Mouse (Mus musculus) ES-CJ7 (cell line): ENCODE measurements around the gene Olfr945.

Source experiments
- DNase-seq: peaks from one replicate; pipeline ENCODE4 v3.0.0; 2011; ENCODE audit warnings: low read depth, low spot score

The Olfr945 gene

DNA sequence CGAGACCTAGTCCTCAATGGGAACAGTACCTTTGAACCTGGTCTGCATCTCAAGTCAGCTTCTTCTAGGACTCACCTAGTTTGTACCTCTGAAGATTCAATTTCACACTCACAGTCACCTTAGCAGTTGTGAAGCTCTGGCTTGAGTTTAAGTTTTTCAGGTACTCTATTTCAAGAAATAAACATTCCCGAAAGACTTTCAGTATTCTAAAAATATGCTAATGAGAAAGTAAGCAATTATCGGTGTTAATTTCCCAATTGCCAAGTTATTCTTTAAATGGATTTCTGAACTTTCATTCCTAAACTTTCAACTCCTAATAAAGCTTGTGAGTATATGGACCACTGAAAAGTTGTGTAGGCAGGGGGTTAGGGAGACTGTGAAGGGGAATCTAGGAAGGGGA lies at the start of gene Olfr945:
Gene Olfr945 (minus strand): TSS at position 101 of the 400 bp plus-strand sequence.
- no peak for DNase-seq

DNA sequence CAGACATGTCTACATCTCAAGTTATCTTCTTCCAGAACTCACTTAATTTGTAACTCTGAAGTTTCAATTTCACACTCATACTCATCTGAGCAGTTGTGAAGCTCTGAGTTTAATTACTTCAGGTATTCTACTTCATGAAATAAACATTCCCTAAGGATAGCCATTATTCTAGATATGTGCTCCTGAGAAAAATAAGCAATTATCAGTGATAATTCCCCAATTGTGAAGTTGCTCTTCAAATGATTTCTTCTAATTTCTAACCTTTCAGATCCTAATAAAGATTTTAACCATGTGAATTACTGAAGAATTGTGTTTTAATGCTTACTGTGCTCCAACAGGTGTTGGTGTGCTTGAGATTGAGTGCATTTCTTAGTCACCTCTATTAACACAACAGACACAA lies 49.3 kb upstream of the Olfr945 start, which contains the start of gene Olfr948:
Gene Olfr948 (minus strand): TSS at position 101 of the 400 bp plus-strand sequence.
- no peak for DNase-seq

DNA sequence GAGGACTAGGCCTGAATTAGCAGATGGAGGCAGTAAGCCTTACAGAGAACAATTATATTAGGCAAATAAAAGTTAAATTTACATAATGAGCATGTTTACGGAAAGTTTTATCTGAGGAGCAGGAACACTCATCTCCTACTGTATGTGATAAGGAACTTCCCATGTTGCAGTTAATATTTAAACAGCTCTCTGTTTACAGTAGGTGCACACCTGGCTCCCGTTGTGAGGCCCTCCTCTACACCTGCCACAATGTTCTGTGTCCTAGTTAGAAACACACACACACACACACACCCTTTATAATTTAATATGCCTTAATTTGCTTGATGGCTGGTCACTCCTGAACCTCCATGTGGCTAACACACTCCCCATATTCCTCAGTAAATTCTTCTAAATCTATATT lies 10.5 kb upstream of the Olfr945 start:
- DNase-seq, result no peak

DNA sequence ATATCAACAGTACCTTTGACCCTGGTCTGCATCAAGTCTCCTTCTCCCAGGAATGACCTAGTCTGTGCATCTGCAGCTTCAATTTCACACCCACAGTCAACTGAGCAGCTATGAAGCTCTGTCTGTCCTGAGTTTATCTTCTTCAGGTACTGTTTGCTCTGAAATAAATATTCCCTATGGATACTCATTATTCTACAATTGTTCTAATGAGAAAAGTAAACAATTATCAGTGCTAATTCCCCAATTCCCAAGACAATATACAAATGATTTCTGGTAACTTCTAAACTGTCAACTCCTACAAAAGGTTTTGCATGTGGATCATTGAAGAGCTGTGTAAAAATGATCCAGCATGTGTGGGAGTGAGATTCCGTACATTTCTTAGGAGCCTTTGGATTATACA lies 26.7 kb downstream of the Olfr945 start, which contains the start of gene Olfr1537:
Gene Olfr1537 (minus strand): TSS at position 101 of the 400 bp plus-strand sequence.
- no peak for DNase-seq
